Mouse (Mus musculus) cerebellum, adult 11 months (tissue): ENCODE results near the gene Nrsn2.
A peak's percentile ranks its signal among the peaks of the same experiment; 100 is the strongest.

Experiments
- DNase-seq: peaks from one replicate; pipeline ENCODE4 v3.0.0; 2022

The Nrsn2 gene

GRCm38 (mm10) chr2:152338319-152338718 lies 38.1 kb downstream of the Nrsn2 start:
- DNase-seq: no peak

GRCm38 (mm10) chr2:152337591-152338212 lies 38.7 kb downstream of the Nrsn2 start:
- DNase-seq: no peak

GRCm38 (mm10) chr2:152336856-152337255 lies 39.6 kb downstream of the Nrsn2 start:
- DNase-seq: no peak

- no peak for DNase-seq
Observed at GRCm38 (mm10) chr2:152335289-152335820, 41.1 kb downstream of the Nrsn2 start.

GRCm38 (mm10) chr2:152333345-152334006 lies 43.0 kb downstream of the Nrsn2 start:
- DNase-seq: no peak

- DNase-seq: peak; percentile 88
Observed at GRCm38 (mm10) chr2:152332101-152332825, 44.2 kb downstream of the Nrsn2 start, which contains the start of gene Rbck1. Rbck1 (minus strand) TSS chr2:152332653.

GRCm38 (mm10) chr2:152330858-152331423 lies 45.5 kb downstream of the Nrsn2 start:
- DNase-seq: no peak

GRCm38 (mm10) chr2:152327980-152328379 lies 48.5 kb downstream of the Nrsn2 start:
- no peak for DNase-seq

- DNase-seq: no peak
Observed at GRCm38 (mm10) chr2:152326654-152327053, 49.8 kb downstream of the Nrsn2 start.

- no peak for DNase-seq
Observed at GRCm38 (mm10) chr2:152326157-152326556, 50.3 kb downstream of the Nrsn2 start.

GRCm38 (mm10) chr2:152324842-152325241 lies 51.6 kb downstream of the Nrsn2 start:
- no peak for DNase-seq

- peak; percentile 67 for DNase-seq
Observed at GRCm38 (mm10) chr2:152323971-152324370, 52.5 kb downstream of the Nrsn2 start.

GRCm38 (mm10) chr2:152322198-152322597 lies 54.2 kb downstream of the Nrsn2 start:
- DNase-seq: no peak

GRCm38 (mm10) chr2:152321558-152321957 lies 54.9 kb downstream of the Nrsn2 start:
- no peak for DNase-seq
